Mouse (Mus musculus) heart, embryonic 11.5 days (tissue): ENCODE results near the gene Rapgef5. TPM values are rescaled to one million over a fixed set of nuclear protein-coding genes. Genes with fewer than 3 reads are reported as not detected.
A peak's percentile ranks its signal among the peaks of the same experiment; 100 is the strongest.

Experiments
- ATAC-seq: fragments of 200-750 bp; cut with Nextera tagmentation; replicated peaks from 2 replicates; pipeline ENCODE4 v1.8.0; 2017; ENCODE audit warnings: moderate library complexity; ENCODE audit not compliant: insufficient number of reproducible peaks, low FRiP score, low TSS enrichment
- H3K27ac ChIP-seq: fragments of 300-500 bp; sonication (generic); 2 replicates; pipeline ENCODE4 v1.5.1; 2014; ENCODE audit warnings: mild to moderate bottlenecking, low read depth, low read length
- H3K27me3 ChIP-seq: fragments of 300-500 bp; sonication (generic); 2 replicates; pipeline ENCODE4 v1.6.1; 2014; ENCODE audit warnings: mild to moderate bottlenecking, low read length, mixed read lengths; ENCODE audit not compliant: control insufficient read depth, insufficient read depth
- H3K36me3 ChIP-seq: fragments of 300-500 bp; sonication (generic); 2 replicates; pipeline ENCODE4 v1.6.1; 2014; ENCODE audit warnings: mild to moderate bottlenecking, low read length, moderate library complexity, mixed read lengths; ENCODE audit not compliant: control insufficient read depth, insufficient read depth
- H3K4me1 ChIP-seq: fragments of 300-500 bp; sonication (generic); 2 replicates; pipeline ENCODE4 v1.6.1; 2014; ENCODE audit warnings: low read length; ENCODE audit not compliant: control insufficient read depth, insufficient read depth
- H3K4me2 ChIP-seq: fragments of 300-500 bp; sonication (generic); 2 replicates; pipeline ENCODE4 v1.6.1; 2014; ENCODE audit warnings: mild to moderate bottlenecking, moderate library complexity
- H3K4me3 ChIP-seq: fragments of 300-500 bp; sonication (generic); 2 replicates; pipeline ENCODE4 v1.5.1; 2014; ENCODE audit warnings: low read depth, low read length
- H3K9ac ChIP-seq: fragments of 300-500 bp; sonication (generic); 2 replicates; pipeline ENCODE4 v1.6.1; 2014; ENCODE audit warnings: mild to moderate bottlenecking, low read depth, low read length, moderate library complexity
- H3K9me3 ChIP-seq: fragments of 300-500 bp; sonication (generic); replicated peaks from 2 replicates; pipeline ENCODE4 v1.6.1; 2016; ENCODE audit warnings: low read length; ENCODE audit not compliant: control insufficient read depth
- WGBS: fragments of 180-500 bp; shearing (Covaris S2); extraction: QIAGEN DNeasy Blood & Tissue Kit; methylation state at CpG from one replicate; pipeline ENCODE4 v1.1.7; 2014; ENCODE audit not compliant: insufficient replicate concordance; 5-methylcytosine and 5-hydroxymethylcytosine counted together
- polyA plus RNA-seq: library from polyadenylated mRNA; unstranded; fragments of >200 nt; fragmentation: Nextera tagmentation; extraction: Ambion mirVana; gene quantifications from 2 replicates; pipeline ENCODE4 v1.2.1, GENCODE M21; 2014

The Rapgef5 gene
- polyA plus RNA-seq, 1 experiment from 2014 or later, result 15.7 TPM

GRCm38 (mm10) chr12:117688655-117689548, 172.6 kb downstream of the Rapgef5 start:
- H3K4me1 ChIP-seq, result peaks cover 8% of the 10 kb centered on the region; the same call in 1 of the 2 replicates
- H3K9ac ChIP-seq, result peak overlapping the region; percentile 69; the same call in 1 of the 2 replicates
- peak overlapping the region; percentile 67 for H3K4me2 ChIP-seq
- no peak overlapping the region for H3K27ac ChIP-seq
- ATAC-seq, result peak; percentile 55
- no peaks in the 10 kb centered on the region for H3K9me3 ChIP-seq
- WGBS, result 8% methylated on average over 32 of the region's 32 CpGs
- H3K4me3 ChIP-seq, result peak overlapping the region; percentile 35
- no peaks in the 10 kb centered on the region for H3K36me3 ChIP-seq
- H3K27me3 ChIP-seq, result no peaks in the 10 kb centered on the region

- Histone ChIP-seq H3K9me3 (no peaks in the 10 kb centered on the region), H3K27ac (no peak overlapping the region), H3K4me1 (peaks cover 8% of the 10 kb centered on the region; the same call in 1 of the 2 replicates), H3K4me3 (no peak overlapping the region), H3K27me3 (no peaks in the 10 kb centered on the region), H3K36me3 (no peaks in the 10 kb centered on the region), H3K4me2 (no peak overlapping the region), H3K9ac (no peak overlapping the region)
- no peak for ATAC-seq
- 76% methylated on average over 5 of the region's 5 CpGs for WGBS
These were observed 175.1 kb downstream of the Rapgef5 start for GRCm38 (mm10) chr12:117691336-117691735.

DNA sequence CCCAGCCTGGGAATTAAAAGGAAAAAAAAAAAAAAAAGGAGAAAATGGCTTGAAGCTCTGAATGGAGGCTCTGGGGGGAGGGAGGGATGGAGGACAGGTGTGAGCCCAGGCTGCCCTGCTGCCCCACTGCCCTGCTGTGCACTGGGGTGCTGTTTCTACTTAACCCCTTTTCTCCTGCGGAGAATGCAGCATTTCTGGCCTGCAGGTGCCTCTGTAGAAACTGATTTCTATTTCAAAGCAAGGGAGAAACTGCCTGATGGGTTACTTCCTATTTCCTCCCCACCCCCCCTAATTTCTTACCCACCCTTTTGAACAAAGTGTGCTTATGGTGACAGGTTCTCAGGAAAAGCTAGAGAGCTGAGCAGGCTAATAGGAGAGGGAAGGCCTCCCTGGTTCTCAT, 176.5 kb downstream of the Rapgef5 start:
- H3K27me3 ChIP-seq, result no peaks in the 10 kb centered on the region
- no peak overlapping the region for H3K4me2 ChIP-seq
- H3K36me3 ChIP-seq, result no peaks in the 10 kb centered on the region
- WGBS, result 33% methylated on average over 1 of the region's 1 CpGs
- no peaks in the 10 kb centered on the region for H3K9me3 ChIP-seq
- H3K27ac ChIP-seq, result no peak overlapping the region
- no peak overlapping the region for H3K4me3 ChIP-seq
- no peak for ATAC-seq
- H3K4me1 ChIP-seq, result peaks cover 8% of the 10 kb centered on the region; the same call in 1 of the 2 replicates
- no peak overlapping the region for H3K9ac ChIP-seq

- no peak overlapping the region for H3K27ac ChIP-seq
- H3K9ac ChIP-seq, result no peak overlapping the region
- no peak overlapping the region for H3K4me3 ChIP-seq
- H3K27me3 ChIP-seq, result no peaks in the 10 kb centered on the region
- no peaks in the 10 kb centered on the region for H3K36me3 ChIP-seq
- no peak for ATAC-seq
- H3K4me2 ChIP-seq, result no peak overlapping the region
- H3K4me1 ChIP-seq, result no peaks in the 10 kb centered on the region
- no peaks in the 10 kb centered on the region for H3K9me3 ChIP-seq
- 82% methylated on average over 3 of the region's 3 CpGs for WGBS
These were observed 183.8 kb downstream of the Rapgef5 start for GRCm38 (mm10) chr12:117699950-117700665.

GRCm38 (mm10) chr12:117700927-117701326, 184.6 kb downstream of the Rapgef5 start:
- H3K36me3 ChIP-seq, result no peaks in the 10 kb centered on the region
- no peaks in the 10 kb centered on the region for H3K4me1 ChIP-seq
- H3K27ac ChIP-seq, result no peak overlapping the region
- WGBS, result 77% methylated on average over 6 of the region's 6 CpGs
- no peaks in the 10 kb centered on the region for H3K9me3 ChIP-seq
- no peak overlapping the region for H3K4me3 ChIP-seq
- no peak for ATAC-seq
- H3K9ac ChIP-seq, result no peak overlapping the region
- no peaks in the 10 kb centered on the region for H3K27me3 ChIP-seq
- no peak overlapping the region for H3K4me2 ChIP-seq

- H3K36me3 ChIP-seq, result no peaks in the 10 kb centered on the region
- no peaks in the 10 kb centered on the region for H3K4me1 ChIP-seq
- ATAC-seq, result no peak
- no peak overlapping the region for H3K27ac ChIP-seq
- WGBS, result 88% methylated on average over 8 of the region's 8 CpGs
- H3K9me3 ChIP-seq, result no peaks in the 10 kb centered on the region
- H3K9ac ChIP-seq, result no peak overlapping the region
- no peak overlapping the region for H3K4me2 ChIP-seq
- H3K27me3 ChIP-seq, result no peaks in the 10 kb centered on the region
- no peak overlapping the region for H3K4me3 ChIP-seq
These were observed 186.0 kb downstream of the Rapgef5 start for GRCm38 (mm10) chr12:117702291-117702690.

- Histone ChIP-seq H3K27ac (no peak overlapping the region), H3K9me3 (no peaks in the 10 kb centered on the region), H3K27me3 (no peaks in the 10 kb centered on the region), H3K4me2 (no peak overlapping the region), H3K4me3 (no peak overlapping the region), H3K4me1 (no peaks in the 10 kb centered on the region), H3K9ac (no peak overlapping the region), H3K36me3 (no peaks in the 10 kb centered on the region)
- ATAC-seq, result no peak
- 82% methylated on average over 9 of the region's 9 CpGs for WGBS
These were observed 186.6 kb downstream of the Rapgef5 start for GRCm38 (mm10) chr12:117702928-117703327.

GRCm38 (mm10) chr12:117703413-117703812, 187.1 kb downstream of the Rapgef5 start:
- Histone ChIP-seq H3K9ac (no peak overlapping the region), H3K4me1 (no peaks in the 10 kb centered on the region), H3K27ac (no peak overlapping the region), H3K9me3 (no peaks in the 10 kb centered on the region), H3K4me3 (no peak overlapping the region), H3K27me3 (no peaks in the 10 kb centered on the region), H3K36me3 (no peaks in the 10 kb centered on the region), H3K4me2 (no peak overlapping the region)
- no peak for ATAC-seq
- WGBS, result 38% methylated on average over 2 of the region's 2 CpGs
